Mouse (Mus musculus): ENCODE results near the gene Olfr372.
"Not testable (repeated sequence)": the region's sequence is repeated elsewhere in the genome, so short reads cannot be mapped to it uniquely, and the experiment has no call there.

Olfr372 gene

DNA sequence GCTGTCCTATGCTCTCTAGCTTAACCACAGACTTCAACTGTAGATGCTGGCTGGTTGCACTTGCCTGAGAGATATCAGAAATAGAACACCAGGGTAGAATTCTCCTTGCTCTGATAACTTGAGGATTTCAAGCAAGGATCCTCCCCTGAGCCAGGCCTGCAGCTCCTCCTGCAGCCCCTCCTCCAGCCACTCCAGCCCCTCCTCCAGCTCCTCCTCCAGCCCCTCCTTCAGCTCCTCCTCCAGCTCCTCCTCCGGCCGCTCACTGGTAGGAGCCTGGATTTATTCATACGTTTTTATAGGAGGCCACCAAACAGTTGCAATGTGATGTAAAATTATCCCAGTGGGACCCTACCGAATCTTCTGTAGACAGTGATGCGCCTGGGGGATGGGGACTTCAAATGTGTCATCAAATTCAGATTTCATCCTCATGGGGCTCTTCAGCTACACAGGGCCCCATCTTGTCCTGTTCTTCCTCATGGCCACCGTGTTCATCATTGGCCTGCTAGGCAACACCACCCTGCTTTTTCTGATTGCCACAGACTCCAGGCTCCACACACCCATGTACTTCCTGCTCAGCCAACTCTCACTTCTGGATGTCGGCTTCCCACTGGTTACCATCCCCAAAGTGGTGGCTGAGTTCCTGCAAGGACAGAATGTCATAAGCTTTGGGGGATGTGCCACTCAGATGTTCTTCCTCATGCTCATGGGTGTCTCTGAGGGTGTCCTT is 58.5 kb downstream of the Olfr372 start:
- not testable (repeated sequence) for DNase-seq (ENCODE audit: low read depth, low spot score)

DNA sequence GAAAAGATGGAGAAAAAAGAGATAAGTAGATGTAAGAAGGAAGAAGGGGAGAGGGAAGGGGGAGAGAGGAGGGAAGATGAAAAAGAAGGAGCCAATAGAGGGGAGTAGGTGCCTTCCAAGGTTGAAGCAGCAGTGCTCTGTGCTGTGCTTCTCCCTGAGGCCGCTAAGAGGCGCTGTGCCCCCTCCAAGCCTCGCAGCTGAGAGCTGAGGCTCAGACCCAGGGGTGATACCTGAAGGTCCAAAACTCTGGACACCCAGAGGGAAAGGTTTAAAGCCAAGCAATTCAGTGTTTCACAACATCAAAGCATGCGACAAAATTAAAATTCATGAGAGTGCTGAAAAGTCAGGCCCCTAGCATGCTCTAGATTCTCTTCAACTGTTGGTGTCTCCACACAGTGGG is 64.1 kb downstream of the Olfr372 start:
- DNase-seq (ENCODE audit: low read depth, low spot score) = no peak

DNA sequence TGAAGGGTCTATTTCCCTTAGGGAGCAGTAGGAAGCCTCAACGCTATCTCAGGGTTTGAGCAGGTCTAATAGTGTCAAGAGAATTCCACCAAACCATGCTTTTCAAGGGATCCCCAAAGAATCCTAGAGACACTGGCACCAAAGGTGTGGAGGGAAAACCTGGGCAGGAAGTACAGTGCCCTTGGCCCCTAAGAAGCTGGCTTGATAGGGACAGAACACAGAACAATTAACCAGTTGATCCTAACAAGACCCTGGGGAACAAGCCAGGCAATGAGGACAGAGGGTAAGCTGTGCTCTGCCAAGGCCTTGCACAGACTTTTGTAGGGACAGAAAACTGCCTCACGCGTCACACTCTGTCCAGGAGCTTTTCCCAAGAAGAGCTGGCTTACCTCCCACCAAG is 65.7 kb downstream of the Olfr372 start, which contains the start of gene Olfr374:
Olfr374 (plus strand) TSS at position 301 of the 400 bp plus-strand sequence.
- DNase-seq (ENCODE audit: low read depth, low spot score) = no peak
